Mouse (Mus musculus) midbrain, embryonic 10.5 days (tissue): ENCODE measurements around the gene Polr3b. TPM values are rescaled to one million over a fixed set of nuclear protein-coding genes. Genes with fewer than 3 reads are reported as not detected.

ENCODE experiments used
- DNase-seq: peaks from one replicate; pipeline ENCODE4 v3.0.0-alpha.2; 2017; ENCODE audit warnings: low spot score
- H3K27ac ChIP-seq: fragments of 300-500 bp; sonication (generic); replicated peaks from 2 replicates; pipeline ENCODE4 v1.5.1; 2016; ENCODE audit warnings: mild to moderate bottlenecking
- H3K27me3 ChIP-seq: fragments of 300-500 bp; sonication (generic); 2 replicates; pipeline ENCODE4 v1.6.1; 2016; ENCODE audit warnings: low read depth, mild to moderate bottlenecking; ENCODE audit not compliant: poor library complexity, severe bottlenecking
- H3K36me3 ChIP-seq: fragments of 300-500 bp; sonication (generic); 2 replicates; pipeline ENCODE4 v1.6.1; 2016; ENCODE audit warnings: mild to moderate bottlenecking, moderate library complexity
- H3K4me1 ChIP-seq: fragments of 300-500 bp; sonication (generic); 2 replicates; pipeline ENCODE4 v1.6.1; 2016
- H3K4me3 ChIP-seq: fragments of 300-500 bp; sonication (generic); 2 replicates; pipeline ENCODE4 v1.5.1; 2016; ENCODE audit warnings: mild to moderate bottlenecking, moderate library complexity
- H3K9me3 ChIP-seq: fragments of 300-500 bp; sonication (generic); replicated peaks from 2 replicates; pipeline ENCODE4 v1.6.1; 2016; ENCODE audit warnings: mild to moderate bottlenecking
- WGBS: fragments of 180-500 bp; shearing (Covaris S2); methylation state at CpG from one replicate; pipeline ENCODE4 v1.1.7; 2016; 5-methylcytosine and 5-hydroxymethylcytosine counted together
- polyA plus RNA-seq: library from polyadenylated mRNA; unstranded; fragments of >200 nt; fragmentation: Nextera tagmentation; extraction: Ambion mirVana; gene quantifications from 2 replicates; pipeline ENCODE4 v1.2.1, GENCODE M21; 2016

Gene Polr3b
- polyA plus RNA-seq, 1 experiment from 2014 or later = 14.4 TPM

- 36% methylated on average over 4 of the region's 4 CpGs for WGBS
- Histone ChIP-seq H3K4me1 (peaks cover 70% of the 10 kb centered on the region), H3K36me3 (peaks cover 7% of the 10 kb centered on the region; the same call in 1 of the 2 replicates), H3K9me3 (no peaks in the 10 kb centered on the region), H3K27ac (peak overlapping the region; percentile 86), H3K27me3 (peaks cover 49% of the 10 kb centered on the region), H3K4me3 (peak overlapping the region; percentile 39)
- DNase-seq = peak; percentile 50
These were observed 64.6 kb downstream of the Polr3b start for GRCm38 (mm10) chr10:84686705-84687104.

- DNase-seq = no peak
- Histone ChIP-seq H3K27ac (peak overlapping the region; percentile 75), H3K4me1 (peaks cover 76% of the 10 kb centered on the region), H3K36me3 (peaks cover 7% of the 10 kb centered on the region; the same call in 1 of the 2 replicates), H3K4me3 (no peak overlapping the region), H3K27me3 (peaks cover 44% of the 10 kb centered on the region), H3K9me3 (no peaks in the 10 kb centered on the region)
- WGBS = 85% methylated on average over 4 of the region's 4 CpGs
These were observed 65.6 kb downstream of the Polr3b start for GRCm38 (mm10) chr10:84687736-84688135.

- Histone ChIP-seq H3K4me1 (peaks cover 79% of the 10 kb centered on the region), H3K4me3 (no peak overlapping the region), H3K27ac (peak overlapping the region; percentile 70; the same call in 1 of the 2 replicates), H3K27me3 (peaks cover 25% of the 10 kb centered on the region), H3K9me3 (no peaks in the 10 kb centered on the region), H3K36me3 (peaks cover 7% of the 10 kb centered on the region; the same call in 1 of the 2 replicates)
- no peak for DNase-seq
- WGBS = 57% methylated on average over 3 of the region's 3 CpGs
These were observed 67.8 kb downstream of the Polr3b start for GRCm38 (mm10) chr10:84689846-84690245.

GRCm38 (mm10) chr10:84690818-84691217, 68.7 kb downstream of the Polr3b start:
- WGBS = 77% methylated on average over 4 of the region's 4 CpGs
- H3K4me3 ChIP-seq = no peak overlapping the region
- DNase-seq = no peak

GRCm38 (mm10) chr10:84691692-84692091, 69.6 kb downstream of the Polr3b start:
- Histone ChIP-seq H3K27ac (peak overlapping the region; percentile 4; the same call in 1 of the 2 replicates), H3K4me1 (peaks cover 61% of the 10 kb centered on the region), H3K27me3 (peaks cover 19% of the 10 kb centered on the region), H3K9me3 (no peaks in the 10 kb centered on the region), H3K36me3 (peaks cover 10% of the 10 kb centered on the region; the same call in 1 of the 2 replicates), H3K4me3 (no peak overlapping the region)
- WGBS = 74% methylated on average over 3 of the region's 3 CpGs
- DNase-seq = no peak

More at GRCm38 (mm10) chr10:84690818-84691217, 68.7 kb downstream of the Polr3b start:
- Histone ChIP-seq H3K9me3 (no peaks in the 10 kb centered on the region), H3K4me1 (peaks cover 69% of the 10 kb centered on the region), H3K36me3 (peaks cover 7% of the 10 kb centered on the region; the same call in 1 of the 2 replicates), H3K27ac (peak overlapping the region; percentile 38; the same call in 1 of the 2 replicates), H3K27me3 (peaks cover 19% of the 10 kb centered on the region)

GRCm38 (mm10) chr10:84693841-84694638, 71.9 kb downstream of the Polr3b start:
- no peak overlapping the region for H3K4me3 ChIP-seq
- WGBS = 72% methylated on average over 8 of the region's 8 CpGs
- H3K36me3 ChIP-seq = peaks cover 29% of the 10 kb centered on the region
- H3K9me3 ChIP-seq = no peaks in the 10 kb centered on the region
- peaks cover 45% of the 10 kb centered on the region for H3K4me1 ChIP-seq
- H3K27ac ChIP-seq = 0 out of 2 replicates have a peak overlapping the region, but pooled peaks have one; percentile 46
- DNase-seq = peak; percentile 12
- peaks cover 2% of the 10 kb centered on the region; the same call in 1 of the 2 replicates for H3K27me3 ChIP-seq

GRCm38 (mm10) chr10:84700236-84700987, 78.3 kb downstream of the Polr3b start:
- Histone ChIP-seq H3K36me3 (peaks cover 57% of the 10 kb centered on the region), H3K4me1 (peaks cover 4% of the 10 kb centered on the region), H3K4me3 (no peak overlapping the region), H3K9me3 (no peaks in the 10 kb centered on the region), H3K27me3 (no peaks in the 10 kb centered on the region), H3K27ac (peak overlapping the region; percentile 47)
- DNase-seq = no peak
- 92% methylated on average over 13 of the region's 13 CpGs for WGBS

- no peak overlapping the region for H3K27ac ChIP-seq
- peaks cover 10% of the 10 kb centered on the region for H3K4me1 ChIP-seq
- H3K27me3 ChIP-seq = peaks cover 6% of the 10 kb centered on the region; the same call in 1 of the 2 replicates
- H3K9me3 ChIP-seq = no peaks in the 10 kb centered on the region
- WGBS = 94% methylated on average over 8 of the region's 8 CpGs
- H3K36me3 ChIP-seq = peaks cover 57% of the 10 kb centered on the region
- no peak for DNase-seq
- H3K4me3 ChIP-seq = no peak overlapping the region
These were observed 79.0 kb downstream of the Polr3b start for GRCm38 (mm10) chr10:84701110-84701509.

- H3K9me3 ChIP-seq = no peaks in the 10 kb centered on the region
- DNase-seq = no peak
- H3K27me3 ChIP-seq = peaks cover 6% of the 10 kb centered on the region; the same call in 1 of the 2 replicates
- peaks cover 50% of the 10 kb centered on the region for H3K36me3 ChIP-seq
- no peak overlapping the region for H3K27ac ChIP-seq
- peaks cover 21% of the 10 kb centered on the region for H3K4me1 ChIP-seq
- H3K4me3 ChIP-seq = no peak overlapping the region
- 88% methylated on average over 1 of the region's 1 CpGs for WGBS
These were observed 80.0 kb downstream of the Polr3b start for GRCm38 (mm10) chr10:84702115-84702514.

GRCm38 (mm10) chr10:84704594-84704993, 82.5 kb downstream of the Polr3b start:
- H3K36me3 ChIP-seq = peaks cover 25% of the 10 kb centered on the region
- DNase-seq = no peak
- no peaks in the 10 kb centered on the region for H3K9me3 ChIP-seq
- H3K27me3 ChIP-seq = peaks cover 16% of the 10 kb centered on the region
- H3K4me3 ChIP-seq = no peak overlapping the region
- H3K27ac ChIP-seq = no peak overlapping the region
- peaks cover 45% of the 10 kb centered on the region for H3K4me1 ChIP-seq
- 100% methylated on average over 1 of the region's 1 CpGs for WGBS

- no peak for DNase-seq
- H3K9me3 ChIP-seq = no peaks in the 10 kb centered on the region
- peak overlapping the region; percentile 73; the same call in 1 of the 2 replicates for H3K27ac ChIP-seq
- peaks cover 19% of the 10 kb centered on the region for H3K36me3 ChIP-seq
- H3K4me3 ChIP-seq = no peak overlapping the region
- peaks cover 16% of the 10 kb centered on the region for H3K27me3 ChIP-seq
- peaks cover 52% of the 10 kb centered on the region for H3K4me1 ChIP-seq
- 94% methylated on average over 7 of the region's 7 CpGs for WGBS
These were observed 83.1 kb downstream of the Polr3b start for GRCm38 (mm10) chr10:84705234-84705633.

- H3K27me3 ChIP-seq = peaks cover 16% of the 10 kb centered on the region
- H3K36me3 ChIP-seq = peaks cover 8% of the 10 kb centered on the region; the same call in 1 of the 2 replicates
- DNase-seq = no peak
- no peak overlapping the region for H3K4me3 ChIP-seq
- peak overlapping the region; percentile 73 for H3K27ac ChIP-seq
- no peaks in the 10 kb centered on the region for H3K9me3 ChIP-seq
- H3K4me1 ChIP-seq = peaks cover 65% of the 10 kb centered on the region
- 43% methylated on average over 8 of the region's 8 CpGs for WGBS
These were observed 84.5 kb downstream of the Polr3b start for GRCm38 (mm10) chr10:84706543-84706942.
